Mouse (Mus musculus) hematopoietic multipotent progenitor cell, adult 10-12 weeks (in vitro differentiated cells): ENCODE results near the gene Mipol1. TPM values are rescaled to one million over a fixed set of nuclear protein-coding genes. Genes with fewer than 3 reads are reported as not detected.

Source experiments
- polyA plus RNA-seq: library from polyadenylated mRNA; stranded (reverse); fragments of >175 nt; gene quantifications from 2 replicates; pipeline ENCODE4 v1.2.3, GENCODE M21; 2012; ENCODE audit warnings: low replicate concordance

The Mipol1 gene
- 0.85 and 1.3 TPM in 2 replicates for polyA plus RNA-seq

DNA sequence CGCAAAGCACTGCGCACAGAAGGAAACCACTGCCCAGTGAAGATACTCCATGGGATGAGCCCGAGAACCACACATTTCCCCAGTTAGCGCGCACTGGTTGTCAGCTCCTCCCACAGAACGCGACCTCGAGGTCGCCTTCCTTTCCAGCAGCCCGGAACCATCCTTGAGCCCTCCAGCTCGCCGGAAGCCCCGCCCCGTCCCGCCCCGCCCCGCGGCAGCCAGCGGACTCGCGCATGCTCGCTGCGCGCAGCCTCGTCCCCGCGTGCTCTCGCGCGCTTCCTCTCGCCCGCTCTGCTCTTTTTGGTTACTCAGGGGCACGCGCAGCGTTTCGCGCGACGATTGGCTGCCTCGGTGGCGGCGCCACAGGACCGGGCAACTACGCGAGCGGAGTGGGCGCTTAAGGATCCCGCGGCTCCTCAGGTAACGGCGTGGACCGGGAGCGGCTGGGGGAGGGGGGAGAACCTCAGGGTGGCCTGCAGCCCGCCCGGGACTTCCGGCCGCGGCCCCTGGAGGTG lies at the start of gene Mipol1, which contains the start of gene Prps1l3:
Gene Mipol1 (plus strand): TSS at position 236 of the 515 bp plus-strand sequence.
Gene Prps1l3 (plus strand): TSS at position 221 of the 515 bp plus-strand sequence.

DNA sequence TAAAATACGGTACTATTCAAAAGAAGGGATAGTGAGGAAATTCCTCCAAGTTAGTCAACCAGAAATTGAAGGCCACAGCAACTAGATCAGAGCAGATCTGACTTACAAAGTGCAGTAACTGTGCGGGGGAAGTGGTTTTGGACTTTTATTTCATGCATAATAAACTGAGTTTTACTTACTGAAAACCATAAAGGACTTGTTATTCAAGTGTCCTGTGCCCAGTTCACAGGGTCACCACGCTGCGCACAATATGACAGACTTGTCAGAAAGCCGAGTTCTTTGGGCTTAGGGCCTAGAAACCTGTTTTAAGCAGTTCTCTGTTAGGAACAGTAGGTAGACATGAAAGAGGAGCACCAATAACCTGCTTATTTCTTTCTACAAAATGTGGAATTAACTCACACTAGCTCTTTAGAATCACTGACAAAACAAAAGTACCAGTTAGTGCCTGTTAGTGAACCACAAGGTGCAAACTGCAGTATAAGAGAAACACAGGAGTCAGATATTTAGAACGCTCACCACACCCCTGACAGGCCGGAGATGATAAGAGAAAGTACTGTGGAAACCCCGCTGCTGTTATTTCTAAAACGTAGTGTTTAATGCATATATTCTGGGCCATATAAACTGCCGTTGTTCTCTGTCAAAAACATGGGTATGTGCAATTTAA lies 32.7 kb upstream of the Mipol1 start, which contains the start of gene Slc25a21:
Gene Slc25a21 (minus strand): TSS at position 110 of the 664 bp plus-strand sequence.

Other genes starting within 250 kb of the Mipol1 start
- gene Slc25a21, start 33.0 kb upstream of the Mipol1 start, polyA plus RNA-seq: 0.80 and 4.4 TPM in 2 replicates
- 13.9 and 15.1 TPM in 2 replicates for gene Prps1l3, start within 50 bp of the Mipol1 start, polyA plus RNA-seq